In the genomic region with DNA sequence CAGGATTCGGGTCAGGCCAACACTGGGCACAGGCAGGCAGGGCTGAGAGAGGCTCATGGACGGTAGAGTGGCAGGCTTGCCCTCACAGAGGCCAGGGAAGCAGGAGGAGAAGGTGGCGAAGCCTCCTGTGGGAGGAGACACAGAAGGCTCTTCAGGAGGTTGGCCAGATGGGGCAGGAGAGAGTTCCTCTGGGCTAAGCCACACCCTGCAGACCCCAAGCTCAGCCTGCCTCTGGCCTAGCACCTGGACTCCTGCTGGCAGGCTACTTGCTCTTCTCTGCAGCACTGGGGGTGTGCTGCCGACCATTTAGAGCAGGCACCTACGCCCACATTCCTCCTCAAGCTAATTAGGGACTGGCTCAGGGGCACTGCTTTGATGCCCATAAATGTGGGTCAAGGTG, we compare ENCODE assay signal across 8 mouse cellular contexts. TPM values are rescaled to one million over a fixed set of nuclear protein-coding genes. Genes with fewer than 3 reads are reported as not detected.
DNase-seq lines count a peak whose midpoint lies in the region; ATAC-seq and TF ChIP-seq lines count a peak whose summit lies in the region.

No protein-coding gene starts in this region.

- no peak; the same call in 1 of the 2 replicates for TF ChIP-seq CTCF in left cerebral cortex, adult 2 months (IDR thresholded peaks at IDR 0.05)
- no peak for TF ChIP-seq CTCF in embryonic fibroblast, embryonic 13.5 days (IDR thresholded peaks at IDR 0.05; ENCODE audit: borderline replicate concordance, insufficient read depth, low read length)

- H3K4me3 ChIP-seq in forebrain, embryonic 15.5 days = no peak overlapping the region
- H3K4me3 ChIP-seq in forebrain, embryonic 11.5 days (ENCODE audit: low read depth, low read length) = no peak overlapping the region
- H3K4me3 ChIP-seq in left cerebral cortex, adult 2 months = no peak overlapping the region
- no peak overlapping the region for H3K4me3 ChIP-seq in embryonic fibroblast, embryonic 13.5 days (ENCODE audit: insufficient read depth, low read length)
- H3K4me3 ChIP-seq in myocyte = peak overlapping the region; percentile 18

- no peak overlapping the region for H3K4me2 ChIP-seq in forebrain, embryonic 15.5 days (replicated peaks)
- H3K4me2 ChIP-seq in forebrain, embryonic 11.5 days (ENCODE audit: low read depth, low read length, severe bottlenecking) = no peak overlapping the region
- H3K4me2 ChIP-seq in myocyte (ENCODE audit: low read depth) = peak overlapping the region; percentile 94

- H3ac ChIP-seq in myocyte (ENCODE audit: control insufficient read depth, insufficient read length) = peak overlapping the region; percentile 17

- ATAC-seq in forebrain, embryonic 15.5 days (replicated peaks) = peak; percentile 12; the same call in 1 of the 2 replicates
- no peak for ATAC-seq in forebrain, embryonic 11.5 days (replicated peaks; ENCODE audit: low FRiP score)

- H3K9ac ChIP-seq in forebrain, embryonic 15.5 days (replicated peaks) = no peak overlapping the region
- H3K9ac ChIP-seq in forebrain, embryonic 11.5 days (ENCODE audit: low read length) = no peak overlapping the region

- no peak for DNase-seq in forebrain, embryonic 11.5 days (ENCODE audit: low spot score)
- DNase-seq in left cerebral cortex, adult 2 months (ENCODE audit: extremely low spot score in 1 of 2, low spot score in 2 of 2) = no peak
- DNase-seq in left cerebral cortex, postnatal 4 days = no peak
- no peak for DNase-seq in frontal cortex, postnatal 10 days (ENCODE audit: low spot score in 2 of 2)
- DNase-seq in spleen, postnatal 14 days (ENCODE audit: low spot score in 2 of 2) = no peak

- TF ChIP-seq POLR2A in embryonic fibroblast, embryonic 13.5 days (IDR thresholded peaks at IDR 0.05; ENCODE audit: low read depth, low read length) = no peak
- peak; percentile 56 for TF ChIP-seq POLR2A in myocyte (IDR thresholded peaks at IDR 0.05; ENCODE audit: insufficient read length, low read depth)

- intact Hi-C loops in left cerebral cortex, adult 2 months (cut with DNase I) = no loop called here
- intact Hi-C loops in left cerebral cortex, postnatal 4 days (cut with DNase I) = no loop called here

- H3K9me3 ChIP-seq in forebrain, embryonic 15.5 days = no peaks in the 10 kb centered on the region
- H3K9me3 ChIP-seq in forebrain, embryonic 11.5 days (ENCODE audit: control insufficient read depth, low read length) = no peaks in the 10 kb centered on the region

- no peaks in the 10 kb centered on the region for H3K79me2 ChIP-seq in myocyte (ENCODE audit: control insufficient read depth, insufficient read depth)

- WGBS in forebrain, embryonic 15.5 days = 30% methylated on average over 5 of the region's 5 CpGs
- WGBS in forebrain, embryonic 11.5 days = 32% methylated on average over 5 of the region's 5 CpGs

- H3K36me3 ChIP-seq in forebrain, embryonic 15.5 days = peaks cover 62% of the 10 kb centered on the region
- no peaks in the 10 kb centered on the region; the same call in 1 of the 2 replicates for H3K36me3 ChIP-seq in forebrain, embryonic 11.5 days (ENCODE audit: control insufficient read depth, insufficient read depth, low read length)
- peaks cover 25% of the 10 kb centered on the region for H3K36me3 ChIP-seq in myocyte (ENCODE audit: control insufficient read depth, insufficient read depth)

- H3K27me3 ChIP-seq in forebrain, embryonic 15.5 days = no peaks in the 10 kb centered on the region
- H3K27me3 ChIP-seq in forebrain, embryonic 11.5 days (ENCODE audit: control insufficient read depth, insufficient read depth, low read length) = peaks cover 34% of the 10 kb centered on the region
- no peaks in the 10 kb centered on the region for H3K27me3 ChIP-seq in myocyte (ENCODE audit: control insufficient read depth, insufficient read depth, insufficient read length)

- peaks cover 37% of the 10 kb centered on the region for H3K4me1 ChIP-seq in forebrain, embryonic 15.5 days
- H3K4me1 ChIP-seq in forebrain, embryonic 11.5 days (replicated peaks; ENCODE audit: control insufficient read depth, insufficient read depth, low read length) = peaks cover 15% of the 10 kb centered on the region; the same call in 1 of the 2 replicates
- H3K4me1 ChIP-seq in embryonic fibroblast, embryonic 13.5 days (ENCODE audit: control insufficient read depth, insufficient read depth, low read length) = peaks cover 29% of the 10 kb centered on the region

- H3K27ac ChIP-seq in forebrain, embryonic 15.5 days (replicated peaks) = peak overlapping the region; percentile 41
- H3K27ac ChIP-seq in forebrain, embryonic 11.5 days (ENCODE audit: low read depth, low read length) = no peak overlapping the region
- peak overlapping the region; percentile 70 for H3K27ac ChIP-seq in left cerebral cortex, adult 2 months
- peak overlapping the region; percentile 89 for H3K27ac ChIP-seq in embryonic fibroblast, embryonic 13.5 days (ENCODE audit: insufficient read depth, low read length)

TF ChIP-seq in myocyte, 11 proteins besides CTCF, POLR2A, EP300 and RAD21:
- no peak for TF ChIP-seq MAX (IDR thresholded peaks at IDR 0.05; ENCODE audit: low read depth)
- peak in 2 of 3 experiments; percentile 48 to 60 for TF ChIP-seq MYOD1 (IDR thresholded peaks at IDR 0.05; ENCODE audit: control insufficient read depth in 1 of 3, insufficient read length in 2 of 3, low read depth in 2 of 3)
- no peak for TF ChIP-seq REST (IDR thresholded peaks at IDR 0.05; ENCODE audit: insufficient read depth, insufficient read length)
- no peak for TF ChIP-seq TCF12 (IDR thresholded peaks at IDR 0.05; ENCODE audit: insufficient read depth, poor library complexity, severe bottlenecking)
- TF ChIP-seq MYOG (IDR thresholded peaks at IDR 0.05; ENCODE audit: control insufficient read depth in 1 of 3, insufficient read depth in 1 of 3, insufficient read length in 2 of 3, low read depth in 2 of 3) = peak in 1 of 3 experiments; percentile 74
- TF ChIP-seq SRF (IDR thresholded peaks at IDR 0.05; ENCODE audit: control insufficient read depth, insufficient read length, low read depth) = peak; percentile 22
- no peak for TF ChIP-seq E2F4 (IDR thresholded peaks at IDR 0.05; ENCODE audit: insufficient read depth)
- TF ChIP-seq POLR2AphosphoS2 (IDR thresholded peaks at IDR 0.05; ENCODE audit: insufficient read length, low read depth) = peak; percentile 50
- no peak for TF ChIP-seq USF1 (IDR thresholded peaks at IDR 0.05; ENCODE audit: low read depth)
- no peak for TF ChIP-seq TCF3 (IDR thresholded peaks at IDR 0.05; ENCODE audit: insufficient read length, low read depth)
- no peak for TF ChIP-seq CEBPB (IDR thresholded peaks at IDR 0.05; ENCODE audit: insufficient read depth, poor library complexity, severe bottlenecking)
TF ChIP-seq in myocyte: peak in this region for 4.

RNA-seq across cellular contexts. Expression of gene Dusp8, which starts 11.2 kb away (rescaled TPM):
- polyA plus RNA-seq in forebrain, embryonic 15.5 days (2015; fragmentation: Nextera tagmentation; extraction: Ambion mirVana) = 90.8 and 93.5 TPM in 2 replicates
- 22.6 and 28.1 TPM in 2 replicates for polyA plus RNA-seq in forebrain, embryonic 11.5 days (2014; fragmentation: Nextera tagmentation; extraction: Ambion mirVana)
- 100 to 1,000 TPM; 153 to 173 TPM for total RNA-seq in left cerebral cortex, adult 2 months (2021)
- 100 to 1,000 TPM; 142 to 154 TPM for total RNA-seq in left cerebral cortex, postnatal 4 days (2021)
- 5.1 and 5.4 TPM in 2 replicates for polyA plus RNA-seq in embryonic fibroblast, embryonic 13.5 days (2011; ENCODE audit: insufficient read length, low read depth, missing spikeins)
- polyA plus RNA-seq in myocyte (2012; fragmentation: generic; extraction: Trizol) = 9.1 TPM

RNA-seq across cellular contexts. Expression of gene Mob2, which starts 23.5 kb away (rescaled TPM):
- 52.5 and 54.3 TPM in 2 replicates for polyA plus RNA-seq in forebrain, embryonic 15.5 days (2015; fragmentation: Nextera tagmentation; extraction: Ambion mirVana)
- 52.9 and 55.9 TPM in 2 replicates for polyA plus RNA-seq in forebrain, embryonic 11.5 days (2014; fragmentation: Nextera tagmentation; extraction: Ambion mirVana)
- total RNA-seq in left cerebral cortex, adult 2 months (2021) = 10 to 100 TPM; 37.6 to 38.7 TPM
- total RNA-seq in left cerebral cortex, postnatal 4 days (2021) = 10 to 100 TPM; 21.1 to 21.2 TPM
- 15.2 and 15.9 TPM in 2 replicates for polyA plus RNA-seq in embryonic fibroblast, embryonic 13.5 days (2011; ENCODE audit: insufficient read length, low read depth, missing spikeins)
- polyA plus RNA-seq in myocyte (2012; fragmentation: generic; extraction: Trizol) = 39.2 TPM

RNA-seq across cellular contexts. Expression of gene Gm45618, which starts 36.1 kb away (rescaled TPM):
- polyA plus RNA-seq in forebrain, embryonic 15.5 days (2015; fragmentation: Nextera tagmentation; extraction: Ambion mirVana) = 0.60 TPM in 1 of 2 replicates, not detected in the other
- polyA plus RNA-seq in forebrain, embryonic 11.5 days (2014; fragmentation: Nextera tagmentation; extraction: Ambion mirVana) = 0.31 TPM in 1 of 2 replicates, not detected in the other
- not detected for total RNA-seq in left cerebral cortex, adult 2 months (2021)
- total RNA-seq in left cerebral cortex, postnatal 4 days (2021) = not detected
- not detected in 2 replicates for polyA plus RNA-seq in embryonic fibroblast, embryonic 13.5 days (2011; ENCODE audit: insufficient read length, low read depth, missing spikeins)
- polyA plus RNA-seq in myocyte (2012; fragmentation: generic; extraction: Trizol) = not detected

RNA-seq across cellular contexts. Expression of gene Gm39115, which starts 51.4 kb away (rescaled TPM):
- polyA plus RNA-seq in forebrain, embryonic 15.5 days (2015; fragmentation: Nextera tagmentation; extraction: Ambion mirVana) = not detected in 2 replicates
- not detected in 2 replicates for polyA plus RNA-seq in forebrain, embryonic 11.5 days (2014; fragmentation: Nextera tagmentation; extraction: Ambion mirVana)
- not detected for total RNA-seq in left cerebral cortex, adult 2 months (2021)
- total RNA-seq in left cerebral cortex, postnatal 4 days (2021) = not detected
- not detected in 2 replicates for polyA plus RNA-seq in embryonic fibroblast, embryonic 13.5 days (2011; ENCODE audit: insufficient read length, low read depth, missing spikeins)
- not detected for polyA plus RNA-seq in myocyte (2012; fragmentation: generic; extraction: Trizol)
